Mouse (Mus musculus) testis, postnatal 10 days (tissue): Measurements from ENCODE around the gene Neurl2.

Experiments used
- DNase-seq: peaks from one replicate; pipeline ENCODE4 v3.0.0; 2021; ENCODE audit warnings: low spot score

Neurl2 gene

GRCm38 (mm10) chr2:164785481-164786387, 47.5 kb downstream of the Neurl2 start, which contains the start of gene Snx21:
Snx21 (plus strand) TSS chr2:164785823.
- peak; percentile 92 for DNase-seq

- peak; percentile 41 for DNase-seq
Observed at GRCm38 (mm10) chr2:164784869-164785420, 48.3 kb downstream of the Neurl2 start.

- DNase-seq: no peak
Observed at GRCm38 (mm10) chr2:164783926-164784581, 49.2 kb downstream of the Neurl2 start.

GRCm38 (mm10) chr2:164781876-164782275, 51.4 kb downstream of the Neurl2 start:
- DNase-seq: no peak
